Mouse (Mus musculus) skeletal muscle tissue, adult 2 months (tissue): ENCODE measurements around the gene Gm10139.
"Not testable (repeated sequence)": the region's sequence is repeated elsewhere in the genome, so short reads cannot be mapped to it uniquely, and the experiment has no call there.

ENCODE experiments used
- DNase-seq: peaks from one replicate; pipeline ENCODE4 v3.0.0-alpha.2; 2012; ENCODE audit warnings: low read depth, low spot score

The Gm10139 gene

GRCm38 (mm10) chr13:65512378-65512777 lies at the start of gene Gm10139:
Gene Gm10139, plus strand, starts transcription at chr13:65512678.
- DNase-seq, result not testable (repeated sequence)

DNA sequence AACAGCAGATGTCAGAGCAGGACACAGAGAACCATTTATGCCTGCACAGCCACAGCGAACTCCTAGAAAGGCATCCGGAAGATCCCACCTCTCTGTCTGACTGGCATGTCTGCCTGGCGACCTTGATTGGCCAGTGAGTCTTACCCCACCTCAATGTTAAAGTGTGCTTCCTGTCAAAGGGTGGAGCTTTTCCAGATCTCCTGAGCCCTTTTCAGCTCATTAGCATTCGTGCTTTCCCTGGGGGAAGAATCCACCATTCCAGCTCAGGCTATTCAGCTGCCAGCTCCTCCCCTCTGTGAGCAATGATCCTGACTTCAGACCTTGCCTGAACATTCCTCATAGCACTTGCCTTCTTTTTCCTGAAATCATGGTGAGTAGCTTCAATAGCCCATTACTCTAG lies 45.2 kb downstream of the Gm10139 start:
- DNase-seq, result not testable (repeated sequence)
